Mouse (Mus musculus): ENCODE results near the gene Zfp654. TPM values are rescaled to one million over a fixed set of nuclear protein-coding genes. Genes with fewer than 3 reads are reported as not detected.

The Zfp654 gene
- polyA plus RNA-seq, 1 experiment from 2014 or later, result 8.9 TPM

DNA sequence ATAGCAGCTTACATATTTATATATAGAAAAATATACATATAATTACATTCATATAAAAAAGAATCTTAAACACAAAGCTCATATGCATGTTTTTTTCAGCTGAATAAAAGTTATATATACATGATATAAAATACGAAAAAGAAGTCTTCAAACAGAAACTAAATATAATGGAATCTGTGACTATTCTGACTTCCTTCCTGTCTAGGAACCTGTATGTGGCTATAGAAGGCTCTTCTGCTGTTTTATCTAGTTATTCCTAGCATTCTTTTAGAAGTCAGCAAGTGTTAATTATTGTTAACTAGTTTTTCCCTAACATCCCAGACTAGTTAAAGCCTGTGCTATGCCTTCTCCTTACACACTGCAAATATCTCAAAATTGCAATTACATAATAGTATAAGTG lies 27.6 kb downstream of the Zfp654 start:
- Histone ChIP-seq H3K4me3 (ENCODE audit: low read depth, low read length) (no peak overlapping the region), H3K9ac (ENCODE audit: low read length) (no peak overlapping the region), H3K9me3 (ENCODE audit: control insufficient read depth, low read length) (no peaks in the 10 kb centered on the region), H3K4me2 (ENCODE audit: low read depth, low read length, severe bottlenecking) (no peak overlapping the region), H3K4me1 (replicated peaks; ENCODE audit: control insufficient read depth, insufficient read depth, low read length) (no peaks in the 10 kb centered on the region), H3K27me3 (ENCODE audit: control insufficient read depth, insufficient read depth, low read length) (no peaks in the 10 kb centered on the region), H3K27ac (ENCODE audit: low read depth, low read length) (no peak overlapping the region), H3K36me3 (ENCODE audit: control insufficient read depth, insufficient read depth, low read length) (no peaks in the 10 kb centered on the region)
- DNase-seq (ENCODE audit: low spot score), result no peak
- ATAC-seq (replicated peaks; ENCODE audit: low FRiP score), result no peak
- WGBS, result 91% methylated on average over 1 of the region's 1 CpGs

DNA sequence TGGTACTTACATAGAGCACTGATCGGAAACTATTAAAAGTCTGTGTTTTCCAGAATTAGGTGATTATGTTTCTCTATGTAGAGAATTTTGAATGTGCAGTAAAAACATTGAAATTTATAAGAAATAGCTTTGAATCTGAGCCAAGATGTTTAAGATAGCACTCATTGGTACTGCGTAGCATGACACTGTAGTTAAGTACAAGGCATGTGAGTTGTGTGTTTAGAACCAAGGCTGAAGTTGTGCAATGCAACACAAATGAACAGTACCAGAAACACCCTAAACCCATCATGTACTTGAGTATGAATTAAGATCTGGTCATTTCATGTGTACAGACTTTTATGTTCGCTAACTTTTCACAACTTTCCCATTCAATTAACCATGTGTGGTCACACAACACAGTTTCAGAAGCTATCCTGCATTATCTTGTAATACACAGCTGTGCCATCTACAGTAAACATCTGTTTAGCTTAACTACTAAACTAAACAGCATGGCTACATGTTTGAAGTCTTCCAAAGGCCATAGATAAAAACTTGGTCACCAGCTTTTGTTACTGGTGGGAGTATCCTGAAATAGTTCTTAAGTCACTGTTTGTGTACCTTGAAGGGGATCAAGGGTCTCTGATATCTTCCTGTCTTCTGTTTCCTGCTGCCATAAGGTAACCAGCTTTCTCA lies 34.2 kb downstream of the Zfp654 start:
- Histone ChIP-seq H3K27me3 (ENCODE audit: control insufficient read depth, insufficient read depth, low read length) (no peaks in the 10 kb centered on the region), H3K27ac (ENCODE audit: low read depth, low read length) (no peak overlapping the region), H3K36me3 (ENCODE audit: control insufficient read depth, insufficient read depth, low read length) (no peaks in the 10 kb centered on the region), H3K4me2 (ENCODE audit: low read depth, low read length, severe bottlenecking) (no peak overlapping the region), H3K4me1 (replicated peaks; ENCODE audit: control insufficient read depth, insufficient read depth, low read length) (no peaks in the 10 kb centered on the region), H3K9ac (ENCODE audit: low read length) (no peak overlapping the region), H3K4me3 (ENCODE audit: low read depth, low read length) (no peak overlapping the region), H3K9me3 (ENCODE audit: control insufficient read depth, low read length) (no peaks in the 10 kb centered on the region)
- no peak for ATAC-seq (replicated peaks; ENCODE audit: low FRiP score)
- no peak for DNase-seq (ENCODE audit: low spot score)
- WGBS, result 98% methylated on average over 3 of the region's 3 CpGs

GRCm38 (mm10) chr16:64803041-64803440 lies 48.4 kb downstream of the Zfp654 start:
- no peak overlapping the region for H3K9ac ChIP-seq (ENCODE audit: low read length)
- H3K4me3 ChIP-seq (ENCODE audit: low read depth, low read length), result no peak overlapping the region
- no peaks in the 10 kb centered on the region for H3K9me3 ChIP-seq (ENCODE audit: control insufficient read depth, low read length)
- DNase-seq (ENCODE audit: low spot score) (no peak), ATAC-seq (replicated peaks; ENCODE audit: low FRiP score) (no peak)
- H3K4me2 ChIP-seq (ENCODE audit: low read depth, low read length, severe bottlenecking), result no peak overlapping the region
- H3K4me1 ChIP-seq (replicated peaks; ENCODE audit: control insufficient read depth, insufficient read depth, low read length), result no peaks in the 10 kb centered on the region
- no peaks in the 10 kb centered on the region; the same call in 1 of the 2 replicates for H3K36me3 ChIP-seq (ENCODE audit: control insufficient read depth, insufficient read depth, low read length)
- 90% methylated on average over 3 of the region's 3 CpGs for WGBS
- no peak overlapping the region for H3K27ac ChIP-seq (ENCODE audit: low read depth, low read length)
- H3K27me3 ChIP-seq (ENCODE audit: control insufficient read depth, insufficient read depth, low read length), result no peaks in the 10 kb centered on the region

DNA sequence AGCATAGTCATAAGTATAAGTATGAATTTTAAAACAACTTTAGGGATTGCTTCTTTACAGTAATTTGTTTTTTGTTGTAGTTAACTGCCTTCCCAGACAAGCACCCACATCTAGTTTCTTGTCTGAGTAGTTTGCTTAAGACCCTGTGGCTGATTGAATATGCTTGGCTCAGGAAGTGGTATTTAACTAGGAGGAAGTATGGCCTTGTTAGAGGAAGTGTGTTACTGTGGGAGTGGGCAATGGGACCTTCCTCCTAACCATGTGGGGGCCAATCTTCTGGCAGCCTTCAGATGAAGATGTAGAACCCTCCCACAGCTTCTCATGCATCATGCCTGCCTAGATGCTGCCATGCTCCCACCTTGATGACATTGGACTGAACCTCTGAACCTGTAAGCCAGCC lies 49.8 kb downstream of the Zfp654 start:
- H3K4me3 ChIP-seq (ENCODE audit: low read depth, low read length), result no peak overlapping the region
- ATAC-seq (replicated peaks; ENCODE audit: low FRiP score) (no peak), DNase-seq (ENCODE audit: low spot score) (no peak)
- H3K27me3 ChIP-seq (ENCODE audit: control insufficient read depth, insufficient read depth, low read length), result no peaks in the 10 kb centered on the region
- H3K4me2 ChIP-seq (ENCODE audit: low read depth, low read length, severe bottlenecking), result no peak overlapping the region
- no peaks in the 10 kb centered on the region; the same call in 1 of the 2 replicates for H3K36me3 ChIP-seq (ENCODE audit: control insufficient read depth, insufficient read depth, low read length)
- no peak overlapping the region for H3K27ac ChIP-seq (ENCODE audit: low read depth, low read length)
- H3K9ac ChIP-seq (ENCODE audit: low read length), result no peak overlapping the region
- no peaks in the 10 kb centered on the region for H3K4me1 ChIP-seq (replicated peaks; ENCODE audit: control insufficient read depth, insufficient read depth, low read length)
- H3K9me3 ChIP-seq (ENCODE audit: control insufficient read depth, low read length), result no peaks in the 10 kb centered on the region

DNA sequence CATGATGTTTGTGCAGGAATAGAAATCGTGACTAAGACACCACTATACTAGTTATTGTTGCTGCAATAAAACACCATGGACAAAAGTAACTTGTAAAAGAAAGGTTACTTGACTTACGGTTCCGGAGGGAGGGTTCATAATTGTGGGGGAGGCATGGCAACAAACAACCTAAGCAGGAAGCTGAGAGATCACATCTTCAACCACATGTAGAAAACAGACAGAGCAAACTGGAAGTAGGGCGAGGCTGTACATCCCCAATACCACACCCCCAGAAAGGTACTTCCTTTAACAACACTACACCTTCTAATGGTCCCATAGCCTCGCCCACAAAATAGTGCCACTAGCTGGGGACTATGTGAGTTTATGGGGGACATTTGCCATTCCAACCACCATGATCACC lies 51.1 kb downstream of the Zfp654 start:
- Histone ChIP-seq H3K4me2 (ENCODE audit: low read depth, low read length, severe bottlenecking) (no peak overlapping the region), H3K27ac (ENCODE audit: low read depth, low read length) (no peak overlapping the region), H3K27me3 (ENCODE audit: control insufficient read depth, insufficient read depth, low read length) (no peaks in the 10 kb centered on the region), H3K4me3 (ENCODE audit: low read depth, low read length) (no peak overlapping the region), H3K36me3 (ENCODE audit: control insufficient read depth, insufficient read depth, low read length) (no peaks in the 10 kb centered on the region; the same call in 1 of the 2 replicates), H3K9me3 (ENCODE audit: control insufficient read depth, low read length) (no peaks in the 10 kb centered on the region), H3K9ac (ENCODE audit: low read length) (no peak overlapping the region), H3K4me1 (replicated peaks; ENCODE audit: control insufficient read depth, insufficient read depth, low read length) (no peaks in the 10 kb centered on the region)
- 92% methylated on average over 5 of the region's 5 CpGs for WGBS
- ATAC-seq (replicated peaks; ENCODE audit: low FRiP score), result no peak
- no peak for DNase-seq (ENCODE audit: low spot score)

DNA sequence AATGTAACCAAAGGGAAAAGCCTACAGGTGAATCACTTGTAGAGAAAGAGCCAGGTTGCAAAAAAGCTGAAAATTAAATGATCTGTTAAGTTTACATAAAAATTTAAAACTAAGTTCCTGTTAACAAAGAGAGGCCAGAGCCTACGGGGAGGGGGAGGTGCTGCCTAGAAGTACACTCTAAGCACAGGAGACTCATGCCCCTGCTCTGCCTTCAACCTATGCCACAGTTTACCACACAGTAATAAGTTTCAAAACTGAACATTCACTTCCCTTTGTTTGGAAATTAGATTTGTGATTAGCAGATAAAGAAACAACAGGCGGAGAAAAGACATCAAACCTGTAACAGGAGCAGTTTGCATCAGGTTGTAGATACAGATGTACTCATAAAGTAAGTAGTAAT lies 56.6 kb downstream of the Zfp654 start:
- no peaks in the 10 kb centered on the region for H3K36me3 ChIP-seq (ENCODE audit: control insufficient read depth, insufficient read depth, low read length)
- no peak overlapping the region for H3K27ac ChIP-seq (ENCODE audit: low read depth, low read length)
- ATAC-seq (replicated peaks; ENCODE audit: low FRiP score) (no peak), DNase-seq (ENCODE audit: low spot score) (no peak)
- 94% methylated on average over 2 of the region's 2 CpGs for WGBS
- H3K4me2 ChIP-seq (ENCODE audit: low read depth, low read length, severe bottlenecking), result no peak overlapping the region
- no peaks in the 10 kb centered on the region for H3K9me3 ChIP-seq (ENCODE audit: control insufficient read depth, low read length)
- no peak overlapping the region for H3K9ac ChIP-seq (ENCODE audit: low read length)
- no peak overlapping the region for H3K4me3 ChIP-seq (ENCODE audit: low read depth, low read length)
- H3K27me3 ChIP-seq (ENCODE audit: control insufficient read depth, insufficient read depth, low read length), result no peaks in the 10 kb centered on the region
- H3K4me1 ChIP-seq (replicated peaks; ENCODE audit: control insufficient read depth, insufficient read depth, low read length), result no peaks in the 10 kb centered on the region

DNA sequence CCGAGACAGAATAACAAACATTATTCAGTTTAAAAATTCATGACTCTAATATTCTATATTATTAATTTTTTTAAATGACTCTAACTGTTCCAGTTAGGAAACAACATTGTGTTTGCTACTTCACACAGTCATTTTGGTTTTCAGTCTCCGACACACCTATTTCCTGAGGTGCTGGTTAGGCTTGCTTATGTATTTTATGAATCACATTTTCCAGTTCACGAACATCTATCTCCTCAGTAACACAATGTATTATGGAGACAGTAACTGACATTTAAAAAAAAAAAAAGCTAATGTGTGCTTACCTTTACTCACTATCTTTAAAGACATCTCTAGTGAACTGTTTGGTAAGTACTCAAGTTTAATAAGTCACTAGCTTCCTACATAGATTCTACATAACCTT lies 61.7 kb downstream of the Zfp654 start:
- H3K4me3 ChIP-seq (ENCODE audit: low read depth, low read length), result no peak overlapping the region
- H3K27ac ChIP-seq (ENCODE audit: low read depth, low read length), result no peak overlapping the region
- H3K4me1 ChIP-seq (replicated peaks; ENCODE audit: control insufficient read depth, insufficient read depth, low read length), result no peaks in the 10 kb centered on the region
- H3K27me3 ChIP-seq (ENCODE audit: control insufficient read depth, insufficient read depth, low read length), result no peaks in the 10 kb centered on the region
- H3K9me3 ChIP-seq (ENCODE audit: control insufficient read depth, low read length), result no peaks in the 10 kb centered on the region
- WGBS, result 92% methylated on average over 3 of the region's 3 CpGs
- H3K9ac ChIP-seq (ENCODE audit: low read length), result no peak overlapping the region
- no peak for ATAC-seq (replicated peaks; ENCODE audit: low FRiP score)
- no peaks in the 10 kb centered on the region; the same call in 1 of the 2 replicates for H3K36me3 ChIP-seq (ENCODE audit: control insufficient read depth, insufficient read depth, low read length)
- H3K4me2 ChIP-seq (ENCODE audit: low read depth, low read length, severe bottlenecking), result no peak overlapping the region
- DNase-seq (ENCODE audit: low spot score), result no peak

- 93% methylated on average over 1 of the region's 1 CpGs for WGBS
- no peak for ATAC-seq (replicated peaks; ENCODE audit: low FRiP score)
- DNase-seq (ENCODE audit: low spot score), result no peak
- H3K27me3 ChIP-seq (ENCODE audit: control insufficient read depth, insufficient read depth, low read length), result no peaks in the 10 kb centered on the region
- H3K4me3 ChIP-seq (ENCODE audit: low read depth, low read length), result no peak overlapping the region
- no peaks in the 10 kb centered on the region for H3K4me1 ChIP-seq (replicated peaks; ENCODE audit: control insufficient read depth, insufficient read depth, low read length)
- H3K9me3 ChIP-seq (ENCODE audit: control insufficient read depth, low read length), result no peaks in the 10 kb centered on the region
- H3K9ac ChIP-seq (ENCODE audit: low read length), result no peak overlapping the region
- no peak overlapping the region for H3K4me2 ChIP-seq (ENCODE audit: low read depth, low read length, severe bottlenecking)
- H3K27ac ChIP-seq (ENCODE audit: low read depth, low read length), result no peak overlapping the region
- H3K36me3 ChIP-seq (ENCODE audit: control insufficient read depth, insufficient read depth, low read length), result no peaks in the 10 kb centered on the region
Observed at GRCm38 (mm10) chr16:64775516-64775915, 75.9 kb downstream of the Zfp654 start.

DNA sequence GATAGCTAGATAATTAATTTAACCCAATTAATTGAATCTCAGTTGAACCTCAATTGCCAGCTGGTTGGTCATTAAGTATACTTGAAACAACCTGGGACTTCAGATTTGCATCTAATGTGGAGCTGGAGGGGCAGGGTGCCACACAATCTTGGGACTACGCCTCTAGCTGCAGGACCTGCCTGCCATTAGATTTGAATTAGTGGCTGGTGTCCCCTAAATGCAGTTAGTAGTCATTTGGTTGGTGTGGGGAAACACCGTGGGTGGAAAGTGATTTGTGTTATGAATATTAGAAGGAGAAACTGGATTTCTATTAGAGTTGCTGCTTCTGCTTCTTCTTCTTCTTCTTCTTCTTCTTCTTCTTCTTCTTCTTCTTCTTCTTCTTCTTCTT lies 80.0 kb downstream of the Zfp654 start:
- no peak for ATAC-seq (replicated peaks; ENCODE audit: low FRiP score)
- 84% methylated on average over 2 of the region's 2 CpGs for WGBS
- H3K9ac ChIP-seq (ENCODE audit: low read length), result no peak overlapping the region

More for the DNA sequence above, 80.0 kb downstream of the Zfp654 start:
- DNase-seq (ENCODE audit: low spot score), result no peak
- Histone ChIP-seq H3K36me3 (ENCODE audit: control insufficient read depth, insufficient read depth, low read length) (no peaks in the 10 kb centered on the region; the same call in 1 of the 2 replicates), H3K4me3 (ENCODE audit: low read depth, low read length) (peak overlapping the region; percentile 81; the same call in 1 of the 2 replicates), H3K27me3 (ENCODE audit: control insufficient read depth, insufficient read depth, low read length) (no peaks in the 10 kb centered on the region), H3K4me2 (ENCODE audit: low read depth, low read length, severe bottlenecking) (peak overlapping the region; percentile 46; the same call in 1 of the 2 replicates), H3K27ac (ENCODE audit: low read depth, low read length) (no peak overlapping the region), H3K9me3 (ENCODE audit: control insufficient read depth, low read length) (no peaks in the 10 kb centered on the region), H3K4me1 (replicated peaks; ENCODE audit: control insufficient read depth, insufficient read depth, low read length) (0 out of 2 replicates have a peak, but pooled peaks cover 2% of the 10 kb centered on the region)

All from forebrain, embryonic 11.5 days (tissue).